Mouse (Mus musculus): Measurements from ENCODE around the gene Gm27021.

The Gm27021 gene

DNA sequence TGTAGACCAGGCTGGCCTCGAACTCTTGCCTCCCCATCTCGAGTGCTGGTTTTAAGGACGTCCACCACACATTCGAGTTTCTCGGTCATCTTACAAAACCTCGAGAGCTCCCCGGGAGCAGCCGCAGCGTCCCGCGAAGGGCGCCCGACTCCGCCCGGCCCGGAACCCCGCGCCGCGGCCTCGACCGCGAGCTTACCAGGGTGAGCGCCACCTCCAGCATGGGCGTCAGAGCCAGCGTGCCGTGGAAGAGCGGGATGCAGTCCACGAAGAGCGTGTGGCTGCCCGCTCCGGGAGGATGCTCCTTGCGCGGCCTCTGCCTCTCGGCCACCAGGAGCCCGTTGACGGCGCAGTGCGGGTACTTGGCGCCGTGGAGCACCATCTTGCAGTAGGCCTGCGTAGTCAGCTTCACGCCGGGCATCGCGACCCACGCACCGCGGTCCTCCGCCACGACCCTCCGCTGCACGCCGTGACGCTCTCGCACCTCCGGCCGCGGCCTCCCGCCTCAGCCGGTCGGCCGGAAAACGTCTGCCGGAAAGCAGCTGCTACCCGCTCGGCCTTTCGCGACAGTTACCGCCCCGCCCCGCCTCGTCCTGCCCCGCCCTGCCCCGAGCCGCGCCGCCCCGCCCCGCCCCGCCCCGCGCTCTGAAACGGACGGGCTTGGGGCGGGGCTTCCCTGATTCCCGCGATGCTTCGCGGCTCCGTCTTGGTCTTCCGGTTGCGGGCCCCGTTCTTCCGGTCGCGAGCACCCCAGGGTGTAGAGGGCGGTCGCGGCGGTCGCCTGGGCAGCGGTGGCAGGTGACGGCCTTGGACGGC is at the start of gene Gm27021, which contains the start of gene Cox4i1:
Gene Gm27021 (minus strand): TSS at position 519 of the 813 bp plus-strand sequence.
Gene Cox4i1 (plus strand): TSS at position 662 of the 813 bp plus-strand sequence.
- peak; percentile 96 for DNase-seq (ENCODE audit: low read depth, low spot score)

DNA sequence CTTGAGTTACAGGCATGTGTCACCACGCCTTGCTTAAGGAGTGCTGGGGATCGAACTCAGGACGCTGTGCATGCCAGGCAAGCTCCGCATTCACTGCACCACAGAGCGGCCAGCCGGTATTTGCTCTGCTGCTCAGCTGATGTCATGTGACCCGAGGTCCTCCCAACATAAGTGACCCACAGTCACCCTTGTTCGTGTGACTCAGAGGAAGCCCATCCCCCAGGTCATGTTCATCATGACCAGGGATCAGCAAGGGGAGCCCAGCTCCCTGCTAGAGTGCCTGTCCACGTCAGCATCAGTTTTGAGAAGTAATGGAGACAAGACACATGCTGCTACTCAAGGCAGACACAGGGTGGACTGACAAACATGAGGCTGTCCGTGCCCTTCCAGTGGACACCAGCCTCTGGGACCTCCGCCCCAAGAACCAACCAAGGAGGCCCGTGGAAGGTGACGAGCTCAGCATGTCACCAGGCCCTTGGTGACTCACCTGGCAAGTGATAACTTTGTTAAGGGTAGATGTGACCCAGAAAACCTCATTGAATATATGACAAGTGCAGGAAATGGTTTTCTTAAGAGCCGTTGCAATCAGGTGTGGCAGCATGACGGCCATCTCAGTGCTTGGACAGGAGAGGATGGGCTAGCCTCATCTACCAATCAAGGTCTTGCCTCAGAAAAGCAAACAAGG is 48.3 kb upstream of the Gm27021 start:
- DNase-seq (ENCODE audit: low read depth, low spot score) = no peak

GRCm38 (mm10) chr8:120715200-120715599 is 47.3 kb upstream of the Gm27021 start:
- no peak for DNase-seq (ENCODE audit: low read depth, low spot score)

GRCm38 (mm10) chr8:120709176-120709575 is 41.3 kb upstream of the Gm27021 start:
- DNase-seq (ENCODE audit: low read depth, low spot score) = no peak

DNA sequence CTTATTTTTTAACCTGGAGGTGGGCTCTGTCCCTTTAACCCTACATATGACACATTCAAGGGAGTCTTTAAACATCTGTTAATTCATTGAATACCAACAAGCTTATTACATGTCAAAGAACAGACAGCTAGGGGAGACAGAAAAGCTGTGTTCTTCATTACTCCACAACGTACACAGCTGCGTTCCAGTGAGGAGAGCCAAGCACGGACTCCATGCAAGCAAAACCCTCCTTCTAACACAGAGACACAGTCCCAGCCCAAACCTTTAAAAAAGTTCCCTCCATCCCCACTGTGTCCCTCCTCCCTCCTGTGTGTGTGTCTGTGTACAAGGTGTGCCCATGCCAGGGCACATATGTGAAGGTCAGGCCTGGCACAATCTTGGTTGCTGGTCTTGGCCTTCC is 38.3 kb upstream of the Gm27021 start:
- no peak for DNase-seq (ENCODE audit: low read depth, low spot score)

- DNase-seq (ENCODE audit: low read depth, low spot score) = peak; percentile 44
These were observed 37.3 kb upstream of the Gm27021 start for GRCm38 (mm10) chr8:120705163-120705562.

DNA sequence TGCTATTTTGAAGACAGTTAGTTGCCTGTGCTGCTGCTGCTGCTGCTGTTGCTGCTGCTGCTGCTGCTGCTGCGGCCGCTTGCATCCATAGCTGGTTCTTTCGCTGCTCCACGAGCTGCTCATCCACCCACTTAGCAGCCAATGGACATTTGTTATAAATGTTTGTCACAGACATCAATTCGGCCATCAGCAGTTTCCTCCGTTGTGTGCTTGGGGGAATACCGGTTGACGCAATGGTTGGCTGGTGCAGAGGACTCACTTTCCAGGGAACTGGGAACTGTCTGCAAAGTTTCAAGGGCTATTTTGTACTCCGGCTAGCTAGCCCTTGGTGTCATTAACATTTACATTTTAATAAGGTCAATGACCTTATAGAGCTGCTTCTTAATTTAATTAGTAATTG is 36.3 kb upstream of the Gm27021 start:
- no peak for DNase-seq (ENCODE audit: low read depth, low spot score)

- no peak for DNase-seq (ENCODE audit: low read depth, low spot score)
These were observed 34.0 kb upstream of the Gm27021 start for GRCm38 (mm10) chr8:120701758-120702465.

DNA sequence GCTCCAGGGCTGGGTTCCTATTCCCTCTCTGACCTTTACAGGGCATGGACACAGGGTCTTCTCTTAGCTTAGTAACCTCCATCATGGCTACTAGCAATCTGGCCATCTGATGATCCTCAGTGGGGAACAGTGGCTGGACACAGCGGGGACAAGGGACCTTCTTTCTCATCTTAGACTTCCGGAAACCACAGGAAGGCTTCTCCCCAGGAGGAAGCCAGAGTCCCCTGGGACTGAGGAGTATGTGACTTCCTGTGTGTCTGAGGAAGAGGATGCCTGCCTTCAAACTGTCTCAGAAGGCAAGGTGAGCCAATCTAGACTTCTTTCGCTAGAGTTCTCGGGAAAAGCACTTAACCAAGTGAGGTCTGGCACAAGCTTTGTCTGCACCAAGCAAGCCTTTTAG is 32.2 kb upstream of the Gm27021 start:
- no peak for DNase-seq (ENCODE audit: low read depth, low spot score)

GRCm38 (mm10) chr8:120699565-120699964 is 31.7 kb upstream of the Gm27021 start:
- no peak for DNase-seq (ENCODE audit: low read depth, low spot score)

GRCm38 (mm10) chr8:120699079-120699478 is 31.2 kb upstream of the Gm27021 start:
- DNase-seq (ENCODE audit: low read depth, low spot score) = no peak

DNA sequence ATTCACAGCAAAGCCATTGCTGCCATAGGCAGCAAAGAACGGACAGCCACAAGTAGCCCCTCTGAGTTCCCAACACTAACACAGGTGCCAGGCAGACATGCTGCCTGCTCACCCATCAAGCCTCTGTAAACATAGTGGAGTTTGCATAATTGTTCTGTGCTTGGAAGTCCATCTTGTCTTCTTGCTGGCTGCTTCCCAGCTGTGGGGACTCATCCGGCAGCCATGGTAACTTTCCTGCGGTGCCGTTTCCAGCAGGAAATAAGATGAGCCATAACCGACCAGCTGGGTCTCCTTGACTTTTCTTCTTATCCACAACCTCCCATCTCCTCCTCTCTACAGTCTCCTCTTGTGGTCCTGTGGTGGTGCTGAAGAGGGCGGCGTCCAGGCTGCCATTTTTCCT is 30.5 kb upstream of the Gm27021 start:
- no peak for DNase-seq (ENCODE audit: low read depth, low spot score)

- peak; percentile 68 for DNase-seq (ENCODE audit: low read depth, low spot score)
These were observed 30.0 kb upstream of the Gm27021 start for GRCm38 (mm10) chr8:120697979-120698272.

DNA sequence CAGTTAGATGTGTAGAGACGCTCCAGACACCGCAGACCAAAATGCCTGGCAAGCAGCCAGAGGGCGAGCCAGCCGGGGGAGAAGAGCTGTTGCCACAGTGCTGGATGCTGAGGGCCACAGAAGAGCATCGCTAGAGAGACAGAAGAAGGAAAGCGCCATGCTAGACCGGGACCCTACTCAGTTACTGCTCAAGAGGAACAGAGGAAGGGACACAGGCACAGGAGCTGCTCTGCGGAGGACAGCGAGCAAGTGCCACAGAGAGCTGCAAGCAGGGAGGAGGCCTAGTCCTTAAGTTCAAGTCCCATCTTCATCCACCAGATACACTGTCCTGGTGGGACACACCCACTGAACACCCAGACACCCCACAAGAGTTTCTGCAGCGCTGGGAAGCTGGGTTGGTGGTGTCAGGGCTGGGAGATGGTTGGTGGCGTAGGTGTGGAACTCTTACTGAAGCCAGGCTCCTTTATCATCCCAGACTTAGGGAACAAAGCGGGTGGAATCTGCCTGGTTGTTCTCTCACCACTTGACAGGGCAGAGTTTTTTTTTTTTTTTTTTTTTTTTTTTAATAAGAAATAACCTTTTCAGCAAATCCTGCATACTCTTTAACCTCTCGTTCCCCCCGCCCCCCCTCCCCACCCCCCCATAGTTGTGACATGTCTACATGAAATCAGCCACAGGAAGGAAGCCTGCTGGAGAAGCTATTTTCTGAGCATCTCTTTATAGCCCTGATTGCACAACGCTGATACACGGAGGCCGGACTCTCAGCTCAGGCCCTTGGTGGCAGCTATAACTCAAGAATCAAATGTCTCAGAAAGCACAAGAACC is 29.5 kb upstream of the Gm27021 start:
- DNase-seq (ENCODE audit: low read depth, low spot score) = no peak

DNA sequence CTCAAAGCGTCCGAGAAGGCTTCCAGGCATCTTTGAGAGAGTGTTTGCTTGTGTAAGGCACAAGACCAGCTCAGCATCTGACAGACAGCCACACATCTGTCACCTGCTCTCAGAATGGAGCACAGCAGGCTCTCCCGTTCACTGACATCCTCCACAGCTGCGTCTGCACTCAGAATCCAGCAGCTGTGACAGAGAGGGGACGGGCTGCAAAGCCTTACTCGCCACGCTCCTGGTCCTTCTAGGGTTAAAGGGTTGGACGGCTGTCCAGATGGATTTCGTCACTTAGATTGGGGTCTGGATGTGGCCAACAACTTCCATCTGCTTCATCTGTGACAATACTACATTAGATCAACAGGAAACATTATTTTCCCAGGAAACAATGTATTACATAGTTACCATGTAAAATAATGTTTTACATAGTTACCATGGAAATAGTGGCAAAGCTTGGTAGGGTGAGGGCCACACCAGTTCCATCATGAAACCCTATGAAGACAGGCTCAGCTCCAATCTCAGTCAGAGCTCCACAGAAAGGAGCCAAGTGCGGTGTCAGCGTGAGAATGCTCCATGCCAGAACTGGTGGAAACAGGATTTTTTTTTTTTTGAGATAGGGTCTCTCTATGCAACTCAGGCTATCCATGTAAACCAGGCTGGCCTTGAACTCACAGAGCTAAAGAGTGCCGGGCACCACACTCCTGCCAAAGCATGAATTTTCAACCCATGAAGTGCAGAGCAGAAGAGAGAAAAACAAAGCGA is 28.7 kb upstream of the Gm27021 start:
- no peak for DNase-seq (ENCODE audit: low read depth, low spot score)

- DNase-seq (ENCODE audit: low read depth, low spot score) = peak; percentile 93
These were observed 26.1 kb upstream of the Gm27021 start for GRCm38 (mm10) chr8:120693861-120694493.

DNA sequence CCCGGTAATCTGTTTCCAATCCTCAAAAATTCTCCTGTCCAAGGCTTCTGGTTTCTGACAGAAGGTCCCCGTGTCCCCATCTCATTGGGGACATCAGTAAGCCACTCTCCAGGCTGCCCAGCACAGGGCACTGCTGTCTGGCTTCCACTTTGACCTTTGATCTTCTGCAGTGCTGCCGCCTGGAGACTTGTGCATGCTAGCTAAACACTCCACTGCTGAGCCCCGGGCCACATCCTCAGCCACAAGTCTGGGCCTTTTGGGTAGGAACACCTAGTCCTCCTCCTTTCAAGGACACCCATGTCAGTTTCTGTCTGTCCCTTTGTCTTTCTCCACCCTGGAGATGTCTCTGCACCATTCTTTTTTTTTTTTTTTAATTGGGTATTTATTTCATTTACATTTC is 25.1 kb upstream of the Gm27021 start:
- DNase-seq (ENCODE audit: low read depth, low spot score) = no peak

- DNase-seq (ENCODE audit: low read depth, low spot score) = no peak
These were observed 20.6 kb upstream of the Gm27021 start for GRCm38 (mm10) chr8:120688511-120688910.

DNA sequence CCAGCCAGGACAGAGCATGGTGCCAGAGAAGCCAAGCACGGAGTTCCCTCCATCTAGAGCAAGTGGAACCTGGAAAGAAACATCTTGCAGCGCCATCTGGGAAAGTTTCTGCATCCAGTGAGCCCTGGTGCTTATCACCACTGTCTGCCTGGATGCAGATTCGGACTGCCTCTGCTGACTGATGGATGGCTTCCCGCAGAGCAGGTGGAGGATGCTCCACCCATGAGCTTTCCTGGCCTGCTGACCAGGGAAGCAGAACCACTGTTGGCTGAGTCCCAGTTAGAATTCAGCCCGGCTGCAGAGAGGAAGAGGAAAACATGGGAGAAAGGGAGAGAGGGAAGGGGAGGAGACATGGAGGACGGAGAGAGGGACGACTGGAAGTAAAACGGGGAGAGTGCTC is 19.9 kb upstream of the Gm27021 start:
- no peak for DNase-seq (ENCODE audit: low read depth, low spot score)

GRCm38 (mm10) chr8:120686576-120686975 is 18.7 kb upstream of the Gm27021 start:
- no peak for DNase-seq (ENCODE audit: low read depth, low spot score)

Data from ZHBTc4 (cell line).